Mouse (Mus musculus): ENCODE data around the gene Ptpre. TPM values are rescaled to one million over a fixed set of nuclear protein-coding genes. Genes with fewer than 3 reads are reported as not detected.

Ptpre gene
- polyA plus RNA-seq, 1 experiment from 2014 or later, result 0.83 TPM

DNA sequence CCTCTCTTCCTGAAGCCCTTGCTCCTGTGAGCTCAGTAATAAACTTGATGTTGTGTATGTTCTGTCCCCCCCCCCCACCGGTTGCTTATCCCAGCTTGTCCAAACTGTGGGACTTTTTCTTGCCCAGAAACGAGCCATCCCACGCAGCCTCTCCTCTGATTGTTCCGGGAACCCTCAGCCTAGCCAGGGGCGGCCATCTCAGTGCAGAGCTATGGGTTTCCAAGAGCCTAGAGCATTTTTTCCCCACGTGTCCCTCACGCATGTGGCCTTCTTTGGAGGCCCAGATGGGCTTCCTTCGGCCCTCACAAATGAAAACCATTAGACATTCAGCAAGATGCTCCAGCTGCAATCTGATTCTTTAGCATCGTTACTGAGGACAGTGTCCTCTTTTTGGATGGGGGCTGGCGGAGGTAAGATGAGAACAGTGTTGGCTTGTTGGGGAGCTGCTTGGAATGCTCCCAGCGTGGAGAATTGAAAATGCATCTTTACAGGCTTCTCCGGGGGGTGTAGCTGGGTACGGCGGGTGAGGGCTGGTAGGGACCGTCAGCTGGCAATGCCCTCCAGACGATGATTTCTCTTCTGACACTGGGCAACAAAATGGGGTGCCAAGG, 41.5 kb downstream of the Ptpre start:
- Histone ChIP-seq H3K27ac (ENCODE audit: low read depth, low read length) (no peak overlapping the region), H3K4me3 (ENCODE audit: low read depth, low read length) (no peak overlapping the region), H3K36me3 (ENCODE audit: control insufficient read depth, insufficient read depth, low read length) (no peaks in the 10 kb centered on the region), H3K4me1 (replicated peaks; ENCODE audit: control insufficient read depth, insufficient read depth, low read length) (no peaks in the 10 kb centered on the region), H3K9ac (ENCODE audit: low read depth, low read length) (no peak overlapping the region), H3K4me2 (replicated peaks; ENCODE audit: low read depth, low read length) (no peak overlapping the region), H3K9me3 (ENCODE audit: control insufficient read depth, low read length) (no peaks in the 10 kb centered on the region), H3K27me3 (ENCODE audit: control insufficient read depth, insufficient read depth, low read length) (no peaks in the 10 kb centered on the region)
- ATAC-seq (ENCODE audit: low FRiP score) (no peak), DNase-seq (ENCODE audit: low spot score) (no peak)
- 81% methylated on average over 16 of the region's 16 CpGs for WGBS

DNA sequence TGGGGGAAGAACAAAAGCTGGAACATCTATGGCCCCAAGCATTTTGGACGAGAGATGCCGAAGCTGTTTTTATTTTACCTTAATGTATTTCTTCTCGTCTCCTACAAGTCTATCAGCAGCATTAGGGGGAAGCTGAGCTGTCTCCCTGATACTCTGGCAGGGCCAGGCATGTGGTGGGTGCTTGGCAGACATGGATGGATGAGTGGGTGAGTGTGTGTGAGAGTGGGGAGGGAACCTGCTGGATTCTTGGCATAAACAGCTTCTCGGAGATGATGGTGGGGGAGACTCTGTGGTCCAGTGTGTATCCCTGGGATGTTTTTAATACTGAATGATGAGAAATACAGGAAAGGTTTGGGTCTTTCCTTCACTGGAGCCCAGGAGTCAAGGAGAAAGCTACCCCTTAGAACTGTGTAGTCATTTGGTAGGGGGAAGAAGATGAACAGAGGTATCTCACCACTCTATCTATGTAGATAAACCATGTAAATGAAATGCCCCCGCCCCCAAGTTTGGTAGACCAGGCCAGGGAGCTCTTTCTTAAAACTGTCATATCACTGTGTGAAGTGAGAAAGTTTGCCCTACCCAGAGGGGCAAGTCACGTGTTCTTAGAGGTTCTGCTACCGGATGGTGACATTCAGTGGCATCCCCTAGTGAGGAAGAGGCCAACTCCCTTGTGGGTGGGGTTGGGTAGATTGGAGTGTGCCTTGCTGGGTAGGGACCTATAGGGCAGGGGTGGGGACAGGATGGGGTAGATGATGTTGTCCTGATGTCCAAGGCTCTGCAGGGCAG, 43.2 kb downstream of the Ptpre start:
- DNase-seq (ENCODE audit: low spot score) (no peak), ATAC-seq (ENCODE audit: low FRiP score) (no peak)
- H3K4me1 ChIP-seq (replicated peaks; ENCODE audit: control insufficient read depth, insufficient read depth, low read length), result no peaks in the 10 kb centered on the region
- H3K9ac ChIP-seq (ENCODE audit: low read depth, low read length), result no peak overlapping the region
- no peak overlapping the region for H3K4me2 ChIP-seq (replicated peaks; ENCODE audit: low read depth, low read length)
- H3K27me3 ChIP-seq (ENCODE audit: control insufficient read depth, insufficient read depth, low read length), result no peaks in the 10 kb centered on the region
- no peaks in the 10 kb centered on the region for H3K36me3 ChIP-seq (ENCODE audit: control insufficient read depth, insufficient read depth, low read length)
- H3K9me3 ChIP-seq (ENCODE audit: control insufficient read depth, low read length), result no peaks in the 10 kb centered on the region
- H3K4me3 ChIP-seq (ENCODE audit: low read depth, low read length), result no peak overlapping the region
- WGBS, result 87% methylated on average over 7 of the region's 7 CpGs
- H3K27ac ChIP-seq (ENCODE audit: low read depth, low read length), result no peak overlapping the region

DNA sequence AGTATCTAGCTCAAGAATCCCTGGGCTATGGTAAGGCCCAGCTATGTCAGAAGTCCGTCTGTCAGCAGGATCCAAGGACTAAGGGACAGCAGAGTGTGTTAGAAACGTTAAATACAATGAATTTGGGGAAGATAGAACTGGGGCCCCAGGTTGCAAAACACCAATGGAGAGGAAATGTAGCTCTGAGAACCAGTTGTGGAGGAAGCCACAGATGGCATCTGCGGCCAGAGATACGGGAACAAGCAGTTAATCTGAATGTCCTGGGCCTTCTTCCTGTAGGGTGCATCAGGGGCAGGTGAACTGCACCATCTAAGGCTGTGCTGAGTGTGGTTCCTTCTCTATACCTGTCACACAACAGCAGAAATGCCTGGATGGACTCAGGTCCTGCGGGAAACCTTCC, 43.8 kb downstream of the Ptpre start:
- H3K36me3 ChIP-seq (ENCODE audit: control insufficient read depth, insufficient read depth, low read length), result no peaks in the 10 kb centered on the region
- ATAC-seq (ENCODE audit: low FRiP score), result no peak
- WGBS, result 85% methylated on average over 5 of the region's 5 CpGs
- no peak for DNase-seq (ENCODE audit: low spot score)
- no peak overlapping the region for H3K27ac ChIP-seq (ENCODE audit: low read depth, low read length)
- no peak overlapping the region for H3K4me3 ChIP-seq (ENCODE audit: low read depth, low read length)
- no peaks in the 10 kb centered on the region for H3K9me3 ChIP-seq (ENCODE audit: control insufficient read depth, low read length)
- H3K9ac ChIP-seq (ENCODE audit: low read depth, low read length), result no peak overlapping the region
- no peaks in the 10 kb centered on the region for H3K4me1 ChIP-seq (replicated peaks; ENCODE audit: control insufficient read depth, insufficient read depth, low read length)
- no peaks in the 10 kb centered on the region for H3K27me3 ChIP-seq (ENCODE audit: control insufficient read depth, insufficient read depth, low read length)
- no peak overlapping the region for H3K4me2 ChIP-seq (replicated peaks; ENCODE audit: low read depth, low read length)

DNA sequence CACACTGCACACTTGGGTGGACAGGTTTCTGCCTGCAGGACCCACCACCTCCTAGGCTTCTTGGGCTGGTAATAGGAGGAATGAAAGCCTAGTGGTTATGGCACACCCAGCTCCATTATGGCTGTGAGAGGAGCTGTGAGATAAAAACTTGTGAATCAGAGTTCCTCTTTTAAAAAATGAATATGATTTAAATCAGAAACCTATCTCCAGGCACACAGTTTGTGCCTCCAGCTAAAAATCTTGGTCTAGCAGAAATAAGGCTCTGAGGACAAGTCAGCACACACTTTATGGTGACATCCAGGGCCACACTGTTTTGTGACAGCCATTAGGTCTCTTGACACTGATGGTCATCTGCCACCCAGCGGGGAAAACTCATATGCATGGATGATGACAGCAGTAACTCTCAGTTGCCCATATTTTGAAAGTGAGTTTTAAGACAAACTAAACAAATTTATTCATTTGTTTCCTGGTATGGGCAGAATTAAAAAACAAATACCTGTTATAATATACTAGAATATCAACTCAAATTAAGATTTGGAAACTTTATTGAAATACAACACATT, 47.9 kb downstream of the Ptpre start:
- Histone ChIP-seq H3K36me3 (ENCODE audit: control insufficient read depth, insufficient read depth, low read length) (no peaks in the 10 kb centered on the region), H3K4me1 (replicated peaks; ENCODE audit: control insufficient read depth, insufficient read depth, low read length) (no peaks in the 10 kb centered on the region), H3K27ac (ENCODE audit: low read depth, low read length) (no peak overlapping the region), H3K27me3 (ENCODE audit: control insufficient read depth, insufficient read depth, low read length) (no peaks in the 10 kb centered on the region), H3K9me3 (ENCODE audit: control insufficient read depth, low read length) (no peaks in the 10 kb centered on the region), H3K4me3 (ENCODE audit: low read depth, low read length) (no peak overlapping the region), H3K4me2 (replicated peaks; ENCODE audit: low read depth, low read length) (no peak overlapping the region), H3K9ac (ENCODE audit: low read depth, low read length) (no peak overlapping the region)
- WGBS, result 89% methylated on average over 1 of the region's 1 CpGs
- DNase-seq (ENCODE audit: low spot score), result no peak
- ATAC-seq (ENCODE audit: low FRiP score), result no peak

DNA sequence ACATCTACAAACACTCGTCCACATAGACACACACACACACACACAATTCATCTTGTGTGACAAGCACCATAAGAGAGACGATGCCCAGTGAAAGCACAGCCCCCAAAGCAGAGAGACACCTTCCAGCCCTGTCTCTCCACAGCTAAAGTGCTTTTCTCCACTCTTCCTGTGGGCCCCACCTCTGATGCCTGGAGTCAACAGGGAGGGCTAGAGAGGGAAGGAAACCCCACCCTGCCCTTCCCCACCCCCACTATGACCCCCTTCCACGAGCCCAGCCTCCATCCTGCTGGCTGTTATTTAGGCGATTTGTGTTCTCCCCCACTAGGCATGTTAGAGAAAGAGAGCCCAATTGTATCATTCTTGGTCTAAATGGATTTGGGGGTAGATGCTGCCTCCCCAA, 49.1 kb downstream of the Ptpre start:
- Histone ChIP-seq H3K9me3 (ENCODE audit: control insufficient read depth, low read length) (no peaks in the 10 kb centered on the region), H3K27ac (ENCODE audit: low read depth, low read length) (no peak overlapping the region), H3K36me3 (ENCODE audit: control insufficient read depth, insufficient read depth, low read length) (no peaks in the 10 kb centered on the region), H3K4me1 (replicated peaks; ENCODE audit: control insufficient read depth, insufficient read depth, low read length) (no peaks in the 10 kb centered on the region), H3K4me3 (ENCODE audit: low read depth, low read length) (no peak overlapping the region), H3K9ac (ENCODE audit: low read depth, low read length) (no peak overlapping the region), H3K27me3 (ENCODE audit: control insufficient read depth, insufficient read depth, low read length) (no peaks in the 10 kb centered on the region), H3K4me2 (replicated peaks; ENCODE audit: low read depth, low read length) (no peak overlapping the region)
- ATAC-seq (ENCODE audit: low FRiP score) (no peak), DNase-seq (ENCODE audit: low spot score) (no peak)
- WGBS, result 30% methylated on average over 4 of the region's 4 CpGs

DNA sequence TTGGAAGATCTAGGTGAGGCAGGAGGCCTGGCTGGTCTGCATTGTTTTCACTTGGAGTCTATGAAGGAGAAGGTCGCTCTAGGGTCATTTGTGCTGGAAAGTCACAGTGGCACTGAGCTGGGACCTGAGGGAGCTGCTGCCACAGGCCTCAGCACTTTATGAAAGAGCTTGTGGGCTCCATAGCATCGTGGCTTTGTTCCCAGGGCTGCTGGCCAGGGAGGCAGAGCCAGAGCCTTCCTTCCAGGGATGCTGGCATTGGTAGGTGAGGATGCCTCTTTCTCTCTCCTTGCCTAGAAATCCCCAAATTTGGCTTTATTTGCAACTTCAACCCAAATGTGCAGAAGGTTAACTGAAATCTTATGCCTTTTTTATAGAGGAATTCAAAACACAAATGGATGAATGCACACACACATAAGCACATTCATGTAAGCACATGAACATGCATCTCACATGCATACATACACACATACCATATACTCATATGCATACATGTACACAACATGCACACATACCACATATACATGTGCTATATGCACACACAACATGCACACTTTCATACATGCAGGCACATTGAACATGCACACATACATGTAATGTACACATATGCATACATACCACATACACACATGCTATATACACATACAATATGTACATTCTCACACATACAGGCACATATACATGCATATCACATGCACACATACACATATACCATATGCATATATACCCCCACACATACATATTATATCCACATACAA, 50.7 kb downstream of the Ptpre start:
- no peak for ATAC-seq (ENCODE audit: low FRiP score)
- Histone ChIP-seq H3K9ac (ENCODE audit: low read depth, low read length) (no peak overlapping the region), H3K36me3 (ENCODE audit: control insufficient read depth, insufficient read depth, low read length) (no peaks in the 10 kb centered on the region), H3K27ac (ENCODE audit: low read depth, low read length) (no peak overlapping the region), H3K27me3 (ENCODE audit: control insufficient read depth, insufficient read depth, low read length) (no peaks in the 10 kb centered on the region), H3K4me1 (replicated peaks; ENCODE audit: control insufficient read depth, insufficient read depth, low read length) (no peaks in the 10 kb centered on the region), H3K4me3 (ENCODE audit: low read depth, low read length) (no peak overlapping the region), H3K4me2 (replicated peaks; ENCODE audit: low read depth, low read length) (no peak overlapping the region), H3K9me3 (ENCODE audit: control insufficient read depth, low read length) (no peaks in the 10 kb centered on the region)
- 48% methylated on average over 2 of the region's 2 CpGs for WGBS
- DNase-seq (ENCODE audit: low spot score), result no peak

DNA sequence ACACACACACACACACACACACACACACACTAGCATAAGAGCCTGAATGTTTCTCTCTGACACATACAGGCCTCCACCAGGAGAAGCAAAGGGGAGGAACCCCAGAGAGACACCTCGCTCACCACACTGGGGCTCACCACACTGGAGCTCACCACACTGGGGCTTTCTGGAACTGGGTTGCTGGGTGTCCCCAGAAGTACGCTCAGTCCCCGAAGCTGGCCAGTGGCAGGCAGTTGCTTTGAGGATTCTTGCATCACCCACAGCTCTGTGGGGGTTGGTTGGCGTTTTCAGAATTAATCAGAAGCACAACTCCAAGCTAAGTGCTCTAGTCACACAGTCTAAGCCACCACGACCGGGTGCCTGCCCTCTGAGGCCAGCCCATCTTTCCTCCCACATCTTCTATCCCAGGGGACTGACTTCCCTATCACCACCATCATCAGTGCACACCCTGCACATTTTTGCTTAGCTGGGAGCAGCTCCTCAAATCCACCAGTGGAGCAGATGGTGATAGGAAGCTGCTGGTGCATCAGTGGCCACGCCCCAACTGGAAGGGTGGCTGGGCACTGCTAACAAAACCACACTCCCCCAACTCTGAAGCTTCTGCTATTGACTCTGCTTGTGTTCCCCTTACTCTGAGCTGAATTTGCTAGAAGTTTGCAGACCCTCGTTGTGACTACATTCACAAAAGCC, 51.5 kb downstream of the Ptpre start:
- no peaks in the 10 kb centered on the region for H3K4me1 ChIP-seq (replicated peaks; ENCODE audit: control insufficient read depth, insufficient read depth, low read length)
- H3K27me3 ChIP-seq (ENCODE audit: control insufficient read depth, insufficient read depth, low read length), result no peaks in the 10 kb centered on the region
- H3K9ac ChIP-seq (ENCODE audit: low read depth, low read length), result no peak overlapping the region
- H3K27ac ChIP-seq (ENCODE audit: low read depth, low read length), result no peak overlapping the region
- no peaks in the 10 kb centered on the region for H3K36me3 ChIP-seq (ENCODE audit: control insufficient read depth, insufficient read depth, low read length)
- ATAC-seq (ENCODE audit: low FRiP score) (no peak), DNase-seq (ENCODE audit: low spot score) (no peak)
- H3K9me3 ChIP-seq (ENCODE audit: control insufficient read depth, low read length), result no peaks in the 10 kb centered on the region
- WGBS, result 76% methylated on average over 8 of the region's 8 CpGs
- no peak overlapping the region for H3K4me2 ChIP-seq (replicated peaks; ENCODE audit: low read depth, low read length)
- H3K4me3 ChIP-seq (ENCODE audit: low read depth, low read length), result no peak overlapping the region

DNA sequence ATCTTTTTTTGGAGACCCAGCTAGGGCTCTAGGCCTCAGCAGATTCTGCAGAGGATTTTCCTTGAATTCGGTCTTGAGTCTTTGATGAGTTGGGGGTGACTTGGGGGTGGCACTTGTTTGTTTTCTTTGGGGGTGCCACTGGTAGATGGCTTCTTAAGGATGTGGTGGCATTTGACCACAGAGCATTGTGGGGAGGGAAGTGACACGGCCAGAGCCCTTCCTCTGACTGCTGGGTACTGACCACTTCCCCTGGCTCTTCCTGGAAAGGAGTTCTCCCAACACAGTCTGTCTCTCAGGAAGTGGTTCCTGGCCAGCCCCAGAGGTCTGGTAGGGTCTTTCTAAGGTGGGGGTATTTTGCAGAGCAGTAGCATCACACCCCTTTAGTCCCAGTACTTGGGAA, 54.2 kb downstream of the Ptpre start:
- Histone ChIP-seq H3K27ac (ENCODE audit: low read depth, low read length) (no peak overlapping the region), H3K9me3 (ENCODE audit: control insufficient read depth, low read length) (no peaks in the 10 kb centered on the region), H3K4me2 (replicated peaks; ENCODE audit: low read depth, low read length) (no peak overlapping the region), H3K9ac (ENCODE audit: low read depth, low read length) (no peak overlapping the region), H3K4me3 (ENCODE audit: low read depth, low read length) (no peak overlapping the region), H3K36me3 (ENCODE audit: control insufficient read depth, insufficient read depth, low read length) (no peaks in the 10 kb centered on the region), H3K4me1 (replicated peaks; ENCODE audit: control insufficient read depth, insufficient read depth, low read length) (no peaks in the 10 kb centered on the region), H3K27me3 (ENCODE audit: control insufficient read depth, insufficient read depth, low read length) (no peaks in the 10 kb centered on the region)
- no peak for ATAC-seq (ENCODE audit: low FRiP score)
- no peak for DNase-seq (ENCODE audit: low spot score)
- WGBS, result 86% methylated on average over 2 of the region's 2 CpGs

Data from hindbrain, embryonic 11.5 days (tissue).